Mouse (Mus musculus) cerebellum, postnatal 25 days (tissue): Measurements from ENCODE around the gene Ctdspl.

ENCODE experiments used
- DNase-seq, 2 experiments: peaks; one replicate each; pipeline ENCODE4 v3.0.0; 2021; ENCODE audit warnings: mixed read lengths in 2 of 2

The Ctdspl gene

DNA sequence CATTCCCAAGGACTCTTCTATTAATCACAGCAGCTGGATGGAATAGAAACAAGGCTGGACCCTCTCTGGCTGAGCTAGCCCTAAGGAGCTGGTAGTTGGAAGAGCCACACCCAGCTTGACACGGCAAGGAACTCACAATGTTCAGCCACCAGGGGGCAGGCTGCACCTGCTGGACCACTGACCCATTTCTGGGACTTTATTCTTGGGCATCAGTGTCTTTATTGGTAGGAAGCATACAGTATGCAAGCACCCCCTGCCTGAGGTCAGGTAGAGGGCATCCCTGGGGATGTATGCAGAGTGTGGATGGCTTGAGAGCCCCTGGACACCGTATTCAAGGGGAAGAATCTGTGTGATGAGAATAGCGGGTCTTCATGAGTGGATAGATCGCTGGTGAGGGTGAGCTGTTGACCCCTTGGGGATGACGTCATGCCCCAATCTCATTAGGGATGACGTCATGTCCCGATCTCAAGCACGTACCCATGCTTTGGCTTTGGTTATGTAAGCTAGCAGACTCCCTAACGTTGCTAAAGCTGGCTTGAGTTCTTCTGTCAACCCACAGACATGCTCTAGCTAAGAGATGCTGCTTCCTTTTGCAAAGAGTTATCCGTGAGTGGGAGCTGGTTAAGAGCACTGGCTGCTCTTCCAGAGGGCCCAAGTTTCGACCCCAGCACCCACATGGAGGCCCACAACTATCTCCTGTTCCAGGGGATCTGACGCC is 5.3 kb upstream of the Ctdspl start:
- peak; percentile 75 to 83 for DNase-seq

DNA sequence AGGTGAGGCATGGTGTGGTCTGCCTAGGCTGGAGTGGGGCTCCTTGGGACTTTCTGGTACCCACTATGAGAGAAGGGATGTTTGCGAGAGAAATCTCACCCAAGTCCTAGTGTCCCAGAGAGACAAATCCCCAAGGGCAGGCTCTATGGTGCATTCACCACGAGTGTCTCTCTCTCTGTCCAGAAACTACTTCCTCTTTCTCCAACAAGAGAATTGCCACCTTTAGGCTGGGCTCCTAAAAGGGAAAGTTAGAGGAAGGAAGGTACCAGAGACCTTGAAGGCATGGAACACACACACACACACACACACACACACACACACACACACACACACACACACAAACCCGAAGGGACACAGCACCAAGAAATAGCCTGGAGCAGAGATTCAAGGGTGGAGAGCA is 4.3 kb upstream of the Ctdspl start:
- no peak for DNase-seq

DNA sequence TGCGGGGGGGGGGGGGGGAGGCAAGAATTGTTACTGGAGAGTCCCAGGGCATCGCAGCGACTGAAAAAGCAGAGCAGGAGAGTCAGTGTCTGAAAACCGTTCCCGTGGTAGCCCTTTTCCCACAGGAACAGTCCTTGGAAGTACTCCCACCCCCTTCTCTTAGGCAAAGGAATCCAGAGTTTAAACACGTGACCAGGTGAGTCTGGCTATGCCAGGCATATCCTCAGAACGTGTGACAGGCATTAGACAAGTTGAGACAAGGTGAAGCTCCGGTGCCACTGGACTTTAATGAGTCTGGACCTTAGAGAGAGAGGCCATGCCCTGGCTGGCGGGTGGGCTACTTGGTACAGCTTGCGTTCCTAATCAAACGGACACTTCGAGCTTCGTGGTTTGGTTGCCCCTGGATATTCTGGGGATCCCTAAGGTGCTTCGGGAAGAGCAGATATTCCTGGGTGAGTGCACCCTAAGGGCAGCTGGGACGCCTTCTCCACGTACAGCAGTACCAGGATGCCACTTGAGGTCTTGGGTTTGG is 1.6 kb upstream of the Ctdspl start:
- no peak for DNase-seq

DNA sequence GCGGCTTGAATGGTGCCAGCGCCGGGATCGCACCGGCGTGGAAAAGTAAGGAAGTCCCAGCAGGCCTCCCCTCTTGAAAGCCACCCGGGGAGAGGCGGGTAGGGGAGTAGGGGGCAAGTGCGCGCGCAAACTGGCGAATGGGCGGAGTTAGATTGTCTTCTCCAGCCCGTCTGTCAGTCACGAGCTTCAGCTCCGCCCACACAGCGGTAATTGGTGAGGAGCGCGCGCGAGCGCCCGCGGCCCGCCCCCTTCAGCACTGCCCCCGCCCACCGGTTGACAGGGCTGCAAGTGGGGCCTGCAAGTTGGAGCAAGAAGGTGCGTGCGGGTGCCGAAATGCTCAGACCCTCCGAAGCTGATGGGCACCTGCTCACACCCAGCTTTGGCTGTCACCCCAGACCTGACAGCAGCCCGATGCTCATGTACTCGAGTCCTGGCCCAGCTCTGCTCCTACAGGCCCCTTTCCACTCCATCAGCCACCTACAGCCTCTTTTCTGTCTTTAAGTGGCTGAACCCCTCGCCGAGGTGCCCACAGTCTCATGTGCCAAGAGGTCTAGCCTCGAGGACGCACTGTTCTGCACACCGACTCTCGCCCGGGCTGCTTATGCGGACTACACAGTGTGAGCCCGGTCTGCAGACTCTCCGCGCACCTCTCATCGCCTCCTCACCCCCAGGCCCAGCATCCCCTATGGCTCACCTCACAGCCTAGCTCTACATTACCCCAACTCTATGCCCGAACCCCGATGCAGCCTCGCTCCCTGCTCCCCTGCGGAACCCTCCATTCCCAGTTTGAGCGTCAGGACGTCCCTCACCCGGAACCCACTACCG is 755 bp upstream of the Ctdspl start:
- peak; percentile 89 to 94 for DNase-seq

DNA sequence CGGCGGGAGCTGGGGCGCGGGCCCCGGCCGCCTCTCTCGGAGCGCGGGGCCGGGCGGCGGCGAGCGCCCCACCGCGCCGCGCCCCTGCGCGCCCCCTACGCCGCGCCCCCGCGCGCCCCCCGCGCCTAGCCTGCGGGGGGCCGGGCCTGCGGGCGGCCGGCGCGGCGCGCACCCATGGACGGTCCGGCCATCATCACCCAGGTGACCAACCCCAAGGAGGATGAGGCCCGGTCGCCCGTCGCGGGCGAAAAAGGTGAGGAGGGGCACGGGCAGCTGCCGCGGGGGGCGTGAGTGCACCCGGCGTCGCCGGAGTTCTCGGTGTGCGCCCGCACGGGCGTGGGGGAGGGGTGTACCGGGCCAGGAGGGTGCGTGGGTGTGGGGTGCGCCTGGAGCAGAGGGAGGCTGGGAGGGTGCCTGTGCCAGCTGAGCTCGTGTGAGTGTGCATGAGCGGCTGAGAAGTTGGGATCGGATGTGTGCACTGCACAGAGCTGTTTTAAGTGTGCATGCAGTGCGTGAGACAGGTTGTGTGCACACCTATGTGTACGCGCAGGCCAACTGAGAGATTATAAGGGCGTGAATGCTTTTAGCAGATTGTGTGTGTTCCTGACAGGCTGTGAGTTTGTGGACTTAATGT is 552 bp downstream of the Ctdspl start:
- peak; percentile 57 to 73 for DNase-seq

DNA sequence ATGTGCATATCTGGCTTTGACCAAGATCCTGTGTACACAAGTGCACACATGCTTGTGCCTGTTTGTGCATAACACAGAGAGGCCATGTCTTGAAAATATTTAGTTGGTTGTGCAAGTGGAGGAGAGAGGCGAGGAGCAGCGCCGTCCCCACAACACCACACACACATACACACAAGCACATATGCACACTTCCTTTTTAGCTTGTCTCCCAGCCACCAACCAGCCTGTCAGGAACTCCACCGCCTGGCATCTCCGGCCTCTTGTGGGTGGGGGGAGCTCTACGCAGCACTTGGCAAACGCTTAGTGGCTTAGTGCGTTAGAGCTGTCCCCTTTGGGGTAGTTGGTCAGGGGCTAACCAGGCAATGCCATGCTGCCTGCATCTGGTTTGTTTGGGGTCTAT is 1.2 kb downstream of the Ctdspl start:
- no peak for DNase-seq

GRCm38 (mm10) chr9:118928007-118928406 is 1.8 kb downstream of the Ctdspl start:
- DNase-seq: no peak

DNA sequence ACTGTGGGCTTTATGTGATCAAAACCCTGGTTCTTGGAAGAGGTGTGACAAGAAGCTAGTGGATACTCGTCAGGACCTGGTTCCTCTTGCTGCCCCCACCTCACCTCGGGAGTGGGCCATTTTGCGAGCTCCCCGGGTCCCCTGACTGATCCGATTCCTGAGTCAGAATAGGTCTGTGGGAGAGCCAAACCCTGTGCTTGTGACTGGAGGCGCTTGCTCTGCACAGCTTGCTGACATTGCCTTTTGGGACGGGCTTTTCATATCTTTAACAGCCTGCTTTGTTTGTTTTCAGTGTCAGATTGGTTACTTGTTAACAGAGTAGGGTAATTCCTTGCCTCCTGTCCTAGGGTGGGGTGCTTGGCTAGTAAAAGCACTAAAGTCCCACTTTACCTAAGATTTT is 2.4 kb downstream of the Ctdspl start:
- no peak for DNase-seq

- no peak for DNase-seq
Observed at GRCm38 (mm10) chr9:118930611-118931010, 4.4 kb downstream of the Ctdspl start.

GRCm38 (mm10) chr9:118933800-118934199 is 7.5 kb downstream of the Ctdspl start:
- no peak for DNase-seq

DNA sequence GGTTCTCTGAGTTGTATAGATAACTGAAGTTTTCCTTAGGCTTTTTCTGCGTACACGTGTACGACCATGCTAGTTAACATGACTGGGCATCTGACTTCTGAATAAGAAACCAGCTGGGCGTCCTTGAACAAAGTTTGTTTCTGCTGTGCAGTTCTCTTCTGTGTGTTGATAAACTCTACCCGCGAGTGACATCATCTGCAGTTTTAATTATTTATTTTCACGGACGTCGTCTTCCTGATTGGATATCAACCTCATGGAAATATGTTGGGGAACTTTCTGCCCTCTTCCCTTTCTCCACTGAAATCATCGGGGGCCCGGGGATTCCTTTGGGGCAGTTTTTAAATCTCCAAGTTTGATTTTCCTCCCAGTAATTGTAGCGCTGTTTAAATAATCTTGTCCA is 8.1 kb downstream of the Ctdspl start:
- no peak for DNase-seq

DNA sequence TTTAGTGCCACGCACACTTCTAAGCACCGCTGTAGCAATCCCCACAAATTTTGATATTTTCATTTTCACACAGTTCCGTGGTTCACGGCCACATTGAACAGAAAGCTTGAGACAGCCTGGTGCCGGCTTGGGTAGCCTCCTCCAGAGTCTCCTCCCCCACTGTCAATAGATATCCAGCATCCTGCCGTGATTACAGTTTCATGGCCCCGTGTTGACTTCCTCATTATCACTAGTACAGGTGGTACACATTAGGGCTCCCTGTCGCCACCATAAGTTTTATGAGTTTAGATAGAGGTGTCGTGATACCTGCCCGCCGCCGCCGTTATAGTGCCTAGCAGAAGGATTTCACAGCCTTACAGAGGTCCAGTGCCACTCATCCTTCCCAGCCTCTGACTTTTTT is 8.8 kb downstream of the Ctdspl start:
- no peak for DNase-seq

DNA sequence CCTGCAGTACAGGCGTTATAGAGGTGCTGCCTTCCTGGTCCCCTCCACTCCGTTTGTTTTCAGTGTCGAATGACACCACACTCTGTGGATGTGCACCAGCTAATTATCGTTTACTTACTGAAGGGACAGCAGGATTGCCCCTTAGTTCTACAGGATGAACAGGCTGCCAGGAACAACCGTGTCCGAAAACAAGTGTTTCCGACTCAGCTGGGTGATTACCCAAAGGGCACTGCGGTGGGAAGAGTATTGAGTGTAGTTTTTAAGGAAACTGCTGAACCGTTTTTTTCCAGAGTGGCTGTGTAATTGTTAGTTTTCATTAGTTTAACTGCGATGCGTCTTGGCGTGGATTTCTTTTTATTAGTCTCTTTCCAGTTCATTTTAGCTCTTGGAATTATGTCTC is 9.8 kb downstream of the Ctdspl start:
- no peak for DNase-seq

- peak in 1 of 2 experiments; percentile 30 for DNase-seq
Observed at GRCm38 (mm10) chr9:118937515-118937914, 11.3 kb downstream of the Ctdspl start.

- DNase-seq: no peak
Observed at GRCm38 (mm10) chr9:118939410-118939809, 13.2 kb downstream of the Ctdspl start.

GRCm38 (mm10) chr9:118939831-118940230 is 13.6 kb downstream of the Ctdspl start:
- no peak for DNase-seq

DNA sequence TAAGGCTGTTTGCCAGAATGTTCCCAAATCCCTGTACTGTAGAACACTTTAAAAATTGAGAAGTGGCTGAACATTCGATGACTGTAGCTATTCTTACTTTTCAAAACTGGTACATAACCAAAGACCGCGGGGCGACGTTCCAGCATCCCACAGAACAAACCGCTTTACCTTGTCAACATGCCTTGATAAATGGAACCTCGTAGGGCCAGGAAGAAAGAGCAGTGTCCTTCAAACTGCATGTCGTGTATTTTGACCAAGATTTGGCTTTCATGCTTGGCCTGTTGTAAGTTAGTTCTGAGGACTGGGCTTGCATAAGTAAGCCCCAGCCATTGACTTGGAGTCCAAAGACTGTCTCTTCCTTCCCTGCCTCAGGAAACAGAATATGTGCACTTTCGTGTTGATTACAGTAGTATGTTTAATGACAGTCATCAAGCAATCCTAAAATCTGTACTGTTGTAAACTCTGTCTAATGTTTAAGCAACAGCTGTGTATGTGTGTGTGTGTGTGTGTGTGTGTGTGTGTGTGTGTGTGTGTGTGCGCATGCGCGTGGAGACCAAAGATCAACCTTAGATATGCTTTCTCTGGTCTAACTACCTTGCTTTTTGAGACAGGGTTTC is 14.4 kb downstream of the Ctdspl start:
- no peak for DNase-seq

DNA sequence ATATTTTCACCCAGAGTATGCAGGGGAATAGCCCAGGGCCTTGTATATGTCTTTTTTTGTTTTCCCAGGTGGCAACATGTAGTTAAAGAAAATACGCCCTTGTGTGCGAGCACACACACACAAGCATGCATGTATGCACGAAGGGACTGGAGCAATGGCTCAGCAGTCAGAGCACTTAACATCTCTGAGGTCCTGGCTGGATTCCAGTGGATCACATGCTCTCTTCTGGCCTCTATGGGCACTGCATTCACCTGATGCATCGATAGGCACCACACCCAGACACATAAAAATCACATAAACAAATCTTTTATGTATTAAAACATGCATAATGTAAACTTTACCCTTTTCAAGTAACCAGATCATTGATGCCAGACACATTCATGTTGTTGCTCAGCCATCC is 15.8 kb downstream of the Ctdspl start:
- no peak for DNase-seq

- no peak for DNase-seq
Observed at GRCm38 (mm10) chr9:118943941-118944340, 17.7 kb downstream of the Ctdspl start.

DNA sequence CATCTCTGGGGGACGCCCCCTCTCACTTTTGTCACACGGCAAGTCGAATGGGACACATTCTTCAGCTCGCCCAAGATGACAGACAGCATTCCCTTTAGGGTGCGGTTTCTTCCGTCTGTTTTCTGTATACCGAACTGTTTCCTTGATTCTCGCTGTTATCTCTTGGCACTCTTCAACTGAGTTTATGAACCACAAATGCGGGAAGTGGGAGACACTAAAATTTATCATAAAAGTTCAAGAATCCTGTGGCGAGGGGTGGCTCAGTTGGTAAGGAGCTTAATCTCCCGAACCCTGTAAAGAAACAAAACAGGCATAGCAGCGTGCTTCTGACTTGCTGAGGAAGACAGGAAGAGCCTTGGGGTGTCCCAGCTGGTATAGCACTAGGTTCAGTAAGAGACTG is 18.1 kb downstream of the Ctdspl start:
- DNase-seq: no peak

DNA sequence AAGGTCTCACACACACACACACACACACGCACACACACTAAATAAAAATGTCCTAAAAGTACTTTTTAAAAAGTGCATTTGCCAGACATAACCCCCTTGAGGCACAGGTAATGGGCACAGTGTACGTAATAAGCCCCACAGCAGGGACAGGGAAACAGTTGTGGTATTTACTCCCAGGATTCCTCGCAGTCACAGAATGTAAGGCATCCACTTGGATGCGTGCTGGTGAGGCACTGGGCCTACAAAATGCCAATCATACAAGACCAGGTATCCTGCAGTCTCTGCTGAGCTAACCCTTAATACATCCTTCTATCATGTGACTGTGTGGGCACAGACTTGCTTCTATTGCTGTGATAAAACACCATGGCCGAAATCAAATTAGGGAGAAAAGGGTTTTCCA is 22.2 kb downstream of the Ctdspl start:
- no peak for DNase-seq

DNA sequence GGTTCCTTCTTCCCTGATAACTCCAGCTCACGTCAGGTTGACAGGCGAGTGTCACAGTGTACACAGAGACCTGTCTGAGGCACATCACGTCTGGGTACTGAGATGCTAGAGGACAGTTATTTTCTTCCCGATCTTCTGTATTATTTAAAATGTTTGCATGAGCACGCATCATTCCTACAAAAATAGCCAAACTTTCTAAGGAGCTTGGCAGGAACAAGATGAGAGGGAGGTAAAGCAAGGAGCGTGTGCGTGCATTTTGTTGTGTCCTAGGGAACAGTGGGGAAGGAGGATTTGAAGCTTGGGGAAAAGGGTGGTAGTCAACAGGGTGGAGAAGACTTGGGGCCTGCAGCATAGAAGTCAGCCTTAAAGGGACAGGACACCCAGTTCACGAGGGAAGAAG is 22.9 kb downstream of the Ctdspl start:
- DNase-seq: no peak

- DNase-seq: no peak
Observed at GRCm38 (mm10) chr9:118949654-118950053, 23.4 kb downstream of the Ctdspl start.
